Mouse (Mus musculus) cortical plate, adult 2 months (tissue): ENCODE results near the gene Sohlh1. TPM values are rescaled to one million over a fixed set of nuclear protein-coding genes. Genes with fewer than 3 reads are reported as not detected.
"Not testable (repeated sequence)": the region's sequence is repeated elsewhere in the genome, so short reads cannot be mapped to it uniquely, and the experiment has no call there.

Experiments
- H3K27ac ChIP-seq: fragments of 200-500 bp; 2 replicates; pipeline ENCODE4 v1.5.1; 2012; ENCODE audit warnings: low read length, control low read depth, inconsistent platforms; ENCODE audit not compliant: insufficient read depth
- H3K4me1 ChIP-seq: fragments of 200-500 bp; 2 replicates; pipeline ENCODE4 v1.6.1; 2011; ENCODE audit warnings: low read length; ENCODE audit not compliant: control insufficient read depth, insufficient read depth
- H3K4me3 ChIP-seq: fragments of 200-500 bp; 2 replicates; pipeline ENCODE4 v1.5.1; 2011; ENCODE audit warnings: mild to moderate bottlenecking, low read length, control low read depth; ENCODE audit not compliant: insufficient read depth
- CTCF ChIP-seq: fragments of 200-500 bp; IDR thresholded peaks from 2 replicates; pipeline ENCODE4 v1.5.1; 2011; ENCODE audit warnings: mild to moderate bottlenecking, control low read depth, low read length; ENCODE audit not compliant: insufficient read depth; ENCODE audit errors: extremely low read depth
- POLR2A ChIP-seq: fragments of 200-500 bp; IDR thresholded peaks from 2 replicates; pipeline ENCODE4 v1.6.1; 2011; ENCODE audit warnings: mild to moderate bottlenecking, low read length, control low read depth; ENCODE audit not compliant: insufficient read depth; ENCODE audit errors: extremely low read depth
- polyA plus RNA-seq: library from polyadenylated mRNA; depleted of rRNA; stranded (reverse); fragments of >200 nt; gene quantifications from 2 replicates; pipeline ENCODE4 v1.2.3, GENCODE M21; 2012

Gene Sohlh1
- polyA plus RNA-seq, 1 experiment = not detected

GRCm38 (mm10) chr2:25846516-25846915, 532 bp downstream of the Sohlh1 start:
- H3K27ac ChIP-seq = no peak overlapping the region
- no peak overlapping the region for H3K4me3 ChIP-seq
- TF ChIP-seq CTCF (no peak), POLR2A (no peak)
- peaks cover 3% of the 10 kb centered on the region; the same call in 1 of the 2 replicates for H3K4me1 ChIP-seq

GRCm38 (mm10) chr2:25844097-25844496, 3.0 kb downstream of the Sohlh1 start:
- TF ChIP-seq POLR2A = no peak
- TF ChIP-seq CTCF = no peak
- Histone ChIP-seq H3K27ac (no peak overlapping the region), H3K4me3 (no peak overlapping the region), H3K4me1 (peaks cover 3% of the 10 kb centered on the region; the same call in 1 of the 2 replicates)

- no peak for TF ChIP-seq POLR2A
- no peak for TF ChIP-seq CTCF
- H3K27ac ChIP-seq = no peak overlapping the region
- H3K4me1 ChIP-seq = peaks cover 3% of the 10 kb centered on the region; the same call in 1 of the 2 replicates
- H3K4me3 ChIP-seq = no peak overlapping the region
Measured at GRCm38 (mm10) chr2:25842758-25843157, 4.3 kb downstream of the Sohlh1 start.

DNA sequence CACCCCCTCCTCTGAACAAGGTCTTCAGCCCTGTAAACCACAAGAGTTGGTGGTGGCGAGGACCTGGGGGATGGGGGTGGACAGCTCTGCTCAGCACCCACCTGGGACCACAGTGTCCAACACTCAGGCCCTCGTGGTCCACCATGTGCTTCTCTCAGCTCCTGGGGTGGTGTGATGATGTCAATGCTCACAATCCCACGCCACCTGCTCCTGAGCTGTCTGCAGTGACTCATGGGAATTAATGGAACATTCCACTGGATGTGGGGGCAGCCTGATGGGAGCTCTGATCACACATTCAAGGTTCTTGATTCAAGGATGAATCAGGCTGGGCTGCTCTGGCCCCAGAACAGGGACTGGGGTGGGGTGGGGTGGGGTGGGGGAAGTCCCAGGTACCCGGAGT, 4.9 kb downstream of the Sohlh1 start:
- H3K4me1 ChIP-seq = peaks cover 3% of the 10 kb centered on the region; the same call in 1 of the 2 replicates
- H3K27ac ChIP-seq = no peak overlapping the region
- no peak overlapping the region for H3K4me3 ChIP-seq
- TF ChIP-seq POLR2A (no peak), CTCF (no peak)

DNA sequence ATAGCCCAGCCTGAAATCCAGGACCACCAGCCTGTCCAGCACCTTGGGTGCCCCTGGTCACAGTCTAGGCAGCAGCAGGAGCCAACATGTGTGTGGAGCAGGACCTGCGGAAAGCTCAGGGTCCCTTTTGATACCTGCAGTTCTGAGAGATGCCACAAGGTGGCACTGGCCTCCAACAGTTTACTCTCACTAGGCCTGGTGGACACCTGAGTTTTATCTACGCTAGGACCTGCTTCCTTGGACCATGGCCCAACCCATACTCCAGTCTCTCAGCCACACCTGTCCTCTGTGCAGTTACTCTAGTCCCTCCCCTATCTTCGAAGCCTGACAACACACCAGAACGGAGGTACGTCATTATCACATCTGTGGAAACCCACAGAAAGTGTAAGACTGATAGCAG, 10.8 kb downstream of the Sohlh1 start:
- H3K4me3 ChIP-seq = no peak overlapping the region
- peak; percentile 97 for TF ChIP-seq CTCF
- no peak for TF ChIP-seq POLR2A
- H3K27ac ChIP-seq = no peak overlapping the region
- no peaks in the 10 kb centered on the region for H3K4me1 ChIP-seq

DNA sequence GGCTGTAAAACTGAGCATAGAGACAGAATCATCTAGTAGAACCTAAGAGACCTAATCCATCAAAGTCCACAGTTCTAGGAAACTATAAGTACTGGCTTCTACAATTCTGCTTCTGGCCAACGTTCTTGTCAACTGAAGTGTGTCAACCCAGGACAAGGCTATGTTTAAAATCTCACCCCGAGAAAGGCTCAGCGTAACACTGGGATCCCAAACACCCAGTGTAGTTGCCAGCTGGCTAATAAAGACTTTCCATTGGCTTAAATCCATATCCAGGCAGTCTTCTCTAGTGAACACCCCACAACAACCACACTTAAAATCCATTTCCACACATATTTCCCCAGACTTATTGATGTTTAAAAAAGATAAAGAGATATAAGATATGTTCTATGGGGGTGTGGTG, 16.3 kb downstream of the Sohlh1 start:
- Histone ChIP-seq H3K4me3 (no peak overlapping the region), H3K27ac (no peak overlapping the region), H3K4me1 (no peaks in the 10 kb centered on the region)
- TF ChIP-seq CTCF (no peak), POLR2A (no peak)

DNA sequence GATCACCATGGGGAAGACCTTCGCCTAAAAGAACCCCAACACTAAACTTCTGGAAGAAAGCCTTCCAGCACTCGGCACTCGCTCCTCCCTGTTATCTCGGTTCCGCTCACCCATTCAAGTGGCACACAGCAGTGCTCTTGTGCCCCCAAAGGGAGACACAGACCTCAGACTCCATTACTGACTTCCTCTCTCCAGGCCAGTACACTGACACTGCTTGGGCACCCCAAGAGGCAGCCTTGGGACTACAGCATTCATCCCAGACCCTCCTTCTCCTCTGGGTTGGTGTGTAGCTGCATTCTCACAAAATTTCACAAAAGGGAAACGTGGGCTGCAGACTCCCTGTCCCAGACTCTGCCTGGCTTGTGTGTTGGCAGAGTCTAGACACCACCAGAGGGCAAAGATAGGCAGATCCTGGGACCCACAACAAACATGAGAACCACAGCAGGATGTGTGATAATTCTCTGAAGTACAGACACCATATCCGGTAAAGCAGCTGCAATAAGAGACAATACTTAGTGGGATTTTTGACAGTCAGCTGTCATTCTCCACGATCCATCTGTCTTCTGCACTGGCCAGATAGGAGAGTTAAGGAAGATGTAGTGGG, 18.6 kb downstream of the Sohlh1 start:
- no peaks in the 10 kb centered on the region for H3K4me1 ChIP-seq
- H3K4me3 ChIP-seq = no peak overlapping the region
- no peak overlapping the region for H3K27ac ChIP-seq
- no peak for TF ChIP-seq POLR2A
- no peak for TF ChIP-seq CTCF

DNA sequence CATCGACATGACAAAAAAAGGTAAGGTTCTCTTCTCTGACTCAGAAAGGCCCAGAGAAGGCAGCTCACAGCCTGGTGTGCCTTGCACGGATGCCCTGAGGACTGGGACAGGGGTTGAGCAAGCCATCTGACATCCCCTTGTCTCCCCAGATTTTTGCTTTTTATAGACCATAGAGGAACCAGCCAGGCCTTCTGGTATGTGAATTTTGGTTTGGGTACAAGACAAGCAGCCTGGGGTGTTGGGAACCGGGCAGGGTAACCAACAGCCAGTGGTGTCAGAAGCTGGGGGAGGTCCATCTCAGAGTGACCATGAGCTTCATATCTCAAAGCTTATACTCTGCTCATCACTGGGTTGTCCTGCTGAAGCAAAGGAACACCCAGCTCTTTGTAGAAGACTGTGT, 22.3 kb downstream of the Sohlh1 start:
- no peak overlapping the region for H3K27ac ChIP-seq
- no peak for TF ChIP-seq CTCF
- TF ChIP-seq POLR2A = no peak
- no peak overlapping the region for H3K4me3 ChIP-seq
- no peaks in the 10 kb centered on the region for H3K4me1 ChIP-seq

DNA sequence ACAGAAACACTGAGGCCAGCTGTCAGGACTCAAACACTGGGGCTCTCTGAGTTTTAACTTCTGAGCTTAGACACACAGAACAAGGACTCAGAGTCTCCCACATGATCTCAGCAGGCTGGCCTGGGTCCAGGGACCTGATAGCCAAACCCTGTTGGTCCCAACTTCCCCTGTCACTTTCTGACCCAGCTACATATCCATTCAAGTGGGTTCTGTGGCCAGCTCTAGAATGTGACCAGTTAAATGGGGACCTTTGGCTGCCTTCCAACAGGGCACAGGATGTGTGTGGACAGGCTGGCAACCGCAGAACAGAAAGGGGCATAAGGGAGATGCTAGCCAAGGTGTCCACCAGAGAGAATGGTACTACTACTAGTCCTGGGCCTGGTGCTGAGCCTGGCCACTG, 24.2 kb downstream of the Sohlh1 start, which contains the start of gene Lcn9:
Gene Lcn9, plus strand, starts transcription at position 348 of the 400 bp plus-strand sequence.
- H3K27ac ChIP-seq = no peak within 1 kb of the TSS
- no peak for TF ChIP-seq POLR2A
- no peak for TF ChIP-seq CTCF
- H3K4me1 ChIP-seq = no peaks in the 10 kb centered on the region
- H3K4me3 ChIP-seq = no peak within 1 kb of the TSS

- not testable (repeated sequence) for H3K4me3 ChIP-seq, H3K4me1 ChIP-seq
- H3K27ac ChIP-seq = 0 out of 2 replicates have a peak within 1 kb of the TSS, but pooled peaks have one; percentile 37
Measured at GRCm38 (mm10) chr2:25815748-25816147, 31.3 kb downstream of the Sohlh1 start, which contains the start of gene Glt6d1. TSS of gene Glt6d1 (minus strand) at chr2:25815848.
